Mouse (Mus musculus): Measurements from ENCODE around the gene Bend6. TPM values are rescaled to one million over a fixed set of nuclear protein-coding genes. Genes with fewer than 3 reads are reported as not detected.

Gene Bend6
- total and polyA plus RNA-seq, 3 experiments, result 0.04 to 0.08 TPM; not detected in 1

- no peaks in the 10 kb centered on the region for H3K36me3 ChIP-seq (ENCODE audit: control insufficient read depth in 1 of 2, insufficient read depth in 2 of 2, low read length in 2 of 2)
- H3K9me3 ChIP-seq (replicated peaks; ENCODE audit: insufficient read depth, low read length), result no peaks in the 10 kb centered on the region
- no peak overlapping the region for H3K27ac ChIP-seq (ENCODE audit: control insufficient read depth, low read depth, low read length)
- no peaks in the 10 kb centered on the region for H3K79me2 ChIP-seq (ENCODE audit: control insufficient read depth, insufficient read depth, low read length, poor library complexity)
- H3K4me3 ChIP-seq (ENCODE audit: control insufficient read depth in 1 of 2, insufficient read depth in 1 of 2, low read depth in 2 of 2, low read length in 2 of 2), result no peak overlapping the region
- H3K4me1 ChIP-seq (ENCODE audit: control insufficient read depth in 1 of 2, insufficient read depth in 2 of 2, low read length in 2 of 2), result no peaks in the 10 kb centered on the region
- H3K27me3 ChIP-seq (ENCODE audit: control insufficient read depth in 1 of 2, insufficient read depth in 2 of 2, low read length in 2 of 2), result no peaks in the 10 kb centered on the region; a peak in 1 of 4 replicates
- no peak overlapping the region for H3K9ac ChIP-seq (ENCODE audit: control insufficient read depth, low read depth, low read length, poor library complexity, severe bottlenecking)
- no peak for DNase-seq (ENCODE audit: low read depth, low spot score)
- TF ChIP-seq KAT2A (conservative IDR thresholded peaks at IDR 0.05; ENCODE audit: low read depth, low read length) (no peak), RCOR1 (IDR thresholded peaks at IDR 0.05; ENCODE audit: low read depth, low read length) (no peak), CTCF (IDR thresholded peaks at IDR 0.05 in 2 of 3, conservative IDR thresholded peaks at IDR 0.05 in 1 of 3; ENCODE audit: control insufficient read depth in 1 of 3, insufficient read depth in 1 of 3, low read depth in 2 of 3, low read length in 3 of 3, poor library complexity in 1 of 3, severe bottlenecking in 1 of 3) (no peak), GABPA (IDR thresholded peaks at IDR 0.05; ENCODE audit: low read depth, low read length) (no peak), ETS1 (IDR thresholded peaks at IDR 0.05; ENCODE audit: low read depth, low read length) (no peak), E2F4 (IDR thresholded peaks at IDR 0.05; ENCODE audit: borderline replicate concordance, low read depth, low read length) (no peak), MAZ (IDR thresholded peaks at IDR 0.05; ENCODE audit: low read depth, low read length) (no peak), EP300 (IDR thresholded peaks at IDR 0.05; ENCODE audit: low read depth in 1 of 2, low read length in 2 of 2) (no peak), UBTF (IDR thresholded peaks at IDR 0.05; ENCODE audit: borderline replicate concordance, insufficient read depth, low read depth, low read length) (no peak)
These were observed 77.0 kb downstream of the Bend6 start for GRCm38 (mm10) chr1:33830586-33830985.

GRCm38 (mm10) chr1:33817931-33818330 is 89.7 kb downstream of the Bend6 start:
- Histone ChIP-seq H3K9me3 (replicated peaks; ENCODE audit: insufficient read depth, low read length) (no peaks in the 10 kb centered on the region), H3K4me3 (ENCODE audit: control insufficient read depth in 1 of 2, insufficient read depth in 1 of 2, low read depth in 2 of 2, low read length in 2 of 2) (no peak overlapping the region), H3K4me1 (ENCODE audit: control insufficient read depth in 1 of 2, insufficient read depth in 2 of 2, low read length in 2 of 2) (peaks cover 0 to 9% of the 10 kb centered on the region in 2 experiments; a peak in 2 of 4 replicates), H3K79me2 (ENCODE audit: control insufficient read depth, insufficient read depth, low read length, poor library complexity) (peaks cover 14% of the 10 kb centered on the region), H3K9ac (ENCODE audit: control insufficient read depth, low read depth, low read length, poor library complexity, severe bottlenecking) (no peak overlapping the region), H3K36me3 (ENCODE audit: control insufficient read depth in 1 of 2, insufficient read depth in 2 of 2, low read length in 2 of 2) (peaks cover 0 to 7% of the 10 kb centered on the region in 2 experiments; a peak in 2 of 4 replicates), H3K27me3 (ENCODE audit: control insufficient read depth in 1 of 2, insufficient read depth in 2 of 2, low read length in 2 of 2) (no peaks in the 10 kb centered on the region), H3K27ac (ENCODE audit: control insufficient read depth, low read depth, low read length) (no peak overlapping the region)
- TF ChIP-seq NELFE (IDR thresholded peaks at IDR 0.05; ENCODE audit: low read depth, low read length) (no peak), UBTF (IDR thresholded peaks at IDR 0.05; ENCODE audit: borderline replicate concordance, insufficient read depth, low read depth, low read length) (no peak), MAX (IDR thresholded peaks at IDR 0.05; ENCODE audit: low read length) (no peak), CTCF (IDR thresholded peaks at IDR 0.05 in 2 of 3, conservative IDR thresholded peaks at IDR 0.05 in 1 of 3; ENCODE audit: control insufficient read depth in 1 of 3, insufficient read depth in 1 of 3, low read depth in 2 of 3, low read length in 3 of 3, poor library complexity in 1 of 3, severe bottlenecking in 1 of 3) (no peak), EP300 (IDR thresholded peaks at IDR 0.05; ENCODE audit: low read depth in 1 of 2, low read length in 2 of 2) (no peak), POLR2A (IDR thresholded peaks at IDR 0.05; ENCODE audit: control insufficient read depth in 1 of 2, insufficient read depth in 1 of 2, low read depth in 1 of 2, low read length in 2 of 2, poor library complexity in 1 of 2) (no peak), GATA1 (IDR thresholded peaks at IDR 0.05; ENCODE audit: low read depth, low read length) (no peak), TBP (IDR thresholded peaks at IDR 0.05; ENCODE audit: low read depth, low read length) (no peak), GABPA (IDR thresholded peaks at IDR 0.05; ENCODE audit: low read depth, low read length) (no peak), TCF12 (IDR thresholded peaks at IDR 0.05; ENCODE audit: low read depth, low read length) (no peak), POLR2AphosphoS5 (IDR thresholded peaks at IDR 0.05; ENCODE audit: borderline replicate concordance, low read depth, low read length) (no peak)
- DNase-seq (ENCODE audit: low read depth, low spot score), result no peak

Measured in MEL (cell line).